Mouse (Mus musculus) ovary, adult 10 weeks (tissue): ENCODE results near the gene Plxna1. TPM values are rescaled to one million over a fixed set of nuclear protein-coding genes. Genes with fewer than 3 reads are reported as not detected.

ENCODE experiments used
- polyA plus RNA-seq: library from polyadenylated mRNA; stranded (reverse); fragments of 350-450 nt; fragmentation: Illumina TruSeq; extraction: RNeasy Lipid Tissue Mini Kit (QIAGEN cat#74804); gene quantifications from one replicate; pipeline ENCODE4 v1.2.3, GENCODE M21; 2014

Gene Plxna1
- 3.9 TPM for polyA plus RNA-seq

GRCm38 (mm10) chr6:89362281-89363106, at the start of gene Plxna1:
TSS of gene Plxna1 (minus strand) at chr6:89362620.

Other genes with a start within 250 kb of the Plxna1 start
- gene Chchd6, start 233.0 kb upstream of the Plxna1 start, polyA plus RNA-seq = 1.0 TPM